Comparison of ENCODE assay signal across 17 mouse cellular contexts in the genomic region with DNA sequence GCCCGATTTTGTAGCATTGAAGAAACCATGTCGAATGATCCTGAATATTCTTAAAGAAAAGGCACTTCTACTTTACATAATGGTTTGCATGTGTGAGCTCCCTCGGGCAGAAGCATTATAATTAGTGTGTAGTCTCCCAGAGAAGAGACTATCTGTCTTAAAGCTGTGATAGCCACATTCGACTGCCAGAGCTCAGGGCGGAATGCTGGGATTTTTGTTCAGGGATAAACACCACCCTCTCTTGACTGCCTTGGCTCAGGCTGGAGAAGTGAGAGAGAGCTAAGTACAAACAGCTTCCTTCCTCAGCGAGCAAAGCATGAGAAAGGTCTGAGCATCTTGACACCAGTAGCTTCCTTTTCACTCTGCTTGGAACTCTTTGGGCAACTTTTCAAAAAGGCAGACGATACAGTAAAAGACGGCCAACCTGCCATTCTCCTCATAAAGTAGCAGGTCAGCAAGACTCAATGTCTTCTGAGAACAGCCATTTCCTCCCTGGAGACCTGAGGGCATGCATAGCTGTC.
DNase-seq lines count a peak whose midpoint lies in the region; ATAC-seq and TF ChIP-seq lines count a peak whose summit lies in the region.
"Had no signal": no experiment of that assay in that cellular context is flagged by ENCODE, and none has a peak within 500 bp of the region (broad histone marks: within the 10 kb centered on the region; RNA-seq: fewer than 3 reads in every experiment).

No protein-coding gene starts in this region.

- no peak for TF ChIP-seq EP300 in liver, postnatal 0 days (IDR thresholded peaks at IDR 0.05; ENCODE audit: low read depth)

- no peak overlapping the region for H3K4me3 ChIP-seq in heart, embryonic 12.5 days
- no peak overlapping the region for H3K4me3 ChIP-seq in liver, postnatal 0 days (ENCODE audit: low read depth, low read length)
- no peak overlapping the region for H3K4me3 ChIP-seq in liver, embryonic 11.5 days (ENCODE audit: low read depth, low read length)
- H3K4me3 ChIP-seq in embryonic facial prominence, embryonic 15.5 days (replicated peaks), result no peak overlapping the region
- H3K4me3 ChIP-seq: erythroblast, embryonic 14.5 days; heart, embryonic 13.5 days; hindbrain, embryonic 12.5 days; liver, embryonic 13.5 days; neural tube, embryonic 13.5 days had no signal

- no peak overlapping the region for H3K27ac ChIP-seq in heart, embryonic 12.5 days (ENCODE audit: poor library complexity, severe bottlenecking)
- H3K27ac ChIP-seq in liver, postnatal 0 days (ENCODE audit: low read depth), result no peak overlapping the region
- no peak overlapping the region for H3K27ac ChIP-seq in liver, embryonic 11.5 days (ENCODE audit: low read depth, low read length)
- peak overlapping the region; percentile 77 for H3K27ac ChIP-seq in embryonic facial prominence, embryonic 15.5 days (replicated peaks)
- H3K27ac ChIP-seq: heart, embryonic 13.5 days; hindbrain, embryonic 12.5 days; liver, embryonic 13.5 days; neural tube, embryonic 13.5 days had no signal

- WGBS in heart, embryonic 12.5 days, result 52% methylated on average over 8 of the region's 8 CpGs
- WGBS in liver, postnatal 0 days (ENCODE audit: insufficient replicate concordance), result 57% methylated on average over 8 of the region's 8 CpGs
- WGBS in liver, embryonic 11.5 days, result 60% methylated on average over 8 of the region's 8 CpGs
- 21% methylated on average over 8 of the region's 8 CpGs for WGBS in embryonic facial prominence, embryonic 15.5 days

- H3K4me2 ChIP-seq in heart, embryonic 12.5 days, result no peak overlapping the region
- H3K4me2 ChIP-seq in liver, postnatal 0 days (ENCODE audit: low read depth, low read length), result 0 out of 2 replicates have a peak overlapping the region, but pooled peaks have one; percentile 3
- no peak overlapping the region for H3K4me2 ChIP-seq in liver, embryonic 11.5 days
- H3K4me2 ChIP-seq in embryonic facial prominence, embryonic 15.5 days (replicated peaks), result peak overlapping the region; percentile 21
- H3K4me2 ChIP-seq: heart, embryonic 13.5 days; hindbrain, embryonic 12.5 days; liver, embryonic 13.5 days; neural tube, embryonic 13.5 days had no signal

- no peaks in the 10 kb centered on the region for H3K27me3 ChIP-seq in heart, embryonic 12.5 days (replicated peaks)
- no peaks in the 10 kb centered on the region for H3K27me3 ChIP-seq in liver, postnatal 0 days (ENCODE audit: insufficient read depth, low read length)
- no peaks in the 10 kb centered on the region for H3K27me3 ChIP-seq in liver, embryonic 11.5 days (replicated peaks; ENCODE audit: control insufficient read depth, insufficient read depth, low read length)
- no peaks in the 10 kb centered on the region for H3K27me3 ChIP-seq in embryonic facial prominence, embryonic 15.5 days
- H3K27me3 ChIP-seq: heart, embryonic 13.5 days; hindbrain, embryonic 12.5 days; liver, embryonic 13.5 days; neural tube, embryonic 13.5 days had no signal

- 0 out of 2 replicates have a peak, but pooled peaks cover 4% of the 10 kb centered on the region for H3K4me1 ChIP-seq in heart, embryonic 12.5 days (replicated peaks)
- no peaks in the 10 kb centered on the region for H3K4me1 ChIP-seq in liver, postnatal 0 days (ENCODE audit: insufficient read depth)
- H3K4me1 ChIP-seq in liver, embryonic 11.5 days (replicated peaks; ENCODE audit: control insufficient read depth, insufficient read depth, low read length), result no peaks in the 10 kb centered on the region
- H3K4me1 ChIP-seq in embryonic facial prominence, embryonic 15.5 days, result peaks cover 12% of the 10 kb centered on the region
- H3K4me1 ChIP-seq: liver, embryonic 13.5 days had no signal

- no peaks in the 10 kb centered on the region for H3K9me3 ChIP-seq in heart, embryonic 12.5 days (replicated peaks)
- H3K9me3 ChIP-seq in liver, postnatal 0 days (ENCODE audit: low read length), result no peaks in the 10 kb centered on the region
- no peaks in the 10 kb centered on the region for H3K9me3 ChIP-seq in liver, embryonic 11.5 days (ENCODE audit: control insufficient read depth, low read length)
- no peaks in the 10 kb centered on the region for H3K9me3 ChIP-seq in embryonic facial prominence, embryonic 15.5 days (replicated peaks)
- H3K9me3 ChIP-seq: G1E; heart, embryonic 13.5 days; hindbrain, embryonic 12.5 days; liver, embryonic 13.5 days; neural tube, embryonic 13.5 days had no signal

- peak; percentile 12 for DNase-seq in heart, postnatal 4 days
- DNase-seq in liver, postnatal 0 days, result no peak
- DNase-seq in liver, embryonic 11.5 days (ENCODE audit: low spot score), result no peak
- peak; percentile 24 for DNase-seq in brain, embryonic 14.5 days (ENCODE audit: low read depth)
- DNase-seq: cerebellum, adult 2 months; gastrocnemius, postnatal 36 days; liver, embryonic 13.5 days; right cerebral cortex, postnatal 4 days had no signal

- TF ChIP-seq CTCF in liver, postnatal 0 days (IDR thresholded peaks at IDR 0.05; ENCODE audit: low read depth), result no peak
- TF ChIP-seq CTCF in brain, embryonic 14.5 days (IDR thresholded peaks at IDR 0.05; ENCODE audit: borderline replicate concordance, extremely low read depth, insufficient read depth, insufficient read length), result no peak

- no peak overlapping the region for H3K9ac ChIP-seq in heart, embryonic 12.5 days
- H3K9ac ChIP-seq in liver, postnatal 0 days (replicated peaks), result no peak overlapping the region
- no peak overlapping the region for H3K9ac ChIP-seq in liver, embryonic 11.5 days (ENCODE audit: low read depth, low read length)
- no peak overlapping the region for H3K9ac ChIP-seq in embryonic facial prominence, embryonic 15.5 days
- H3K9ac ChIP-seq: heart, embryonic 13.5 days; hindbrain, embryonic 12.5 days; liver, embryonic 13.5 days; neural tube, embryonic 13.5 days had no signal

- no peak for TF ChIP-seq POLR2A in brain, embryonic 14.5 days (IDR thresholded peaks at IDR 0.05; ENCODE audit: borderline replicate concordance, extremely low read depth, insufficient read depth, insufficient read length, poor library complexity, severe bottlenecking)

- ATAC-seq in heart, embryonic 12.5 days (ENCODE audit: insufficient number of reproducible peaks, low FRiP score), result no peak
- no peak for ATAC-seq in liver, postnatal 0 days
- no peak for ATAC-seq in liver, embryonic 11.5 days (replicated peaks; ENCODE audit: low FRiP score)
- peak; percentile 78 for ATAC-seq in embryonic facial prominence, embryonic 15.5 days (ENCODE audit: insufficient number of reproducible peaks, low FRiP score, low TSS enrichment, low read depth)
- no peak for ATAC-seq in cerebellum, adult (ENCODE audit: insufficient number of reproducible peaks, low FRiP score, low TSS enrichment)
- ATAC-seq: intestine, postnatal 0 days had no signal

- no peaks in the 10 kb centered on the region for H3K36me3 ChIP-seq in heart, embryonic 12.5 days
- no peaks in the 10 kb centered on the region for H3K36me3 ChIP-seq in liver, postnatal 0 days (replicated peaks; ENCODE audit: insufficient read depth, low read length)
- H3K36me3 ChIP-seq in liver, embryonic 11.5 days (ENCODE audit: control insufficient read depth, insufficient read depth, low read length), result no peaks in the 10 kb centered on the region
- H3K36me3 ChIP-seq in embryonic facial prominence, embryonic 15.5 days, result no peaks in the 10 kb centered on the region
- H3K36me3 ChIP-seq: G1E; heart, embryonic 13.5 days; hindbrain, embryonic 12.5 days; liver, embryonic 13.5 days; neural tube, embryonic 13.5 days had no signal

Comparison
In these comparisons a context has a peak if more than half of its experiments do, and no peak if none do; other contexts are left out.
1. H3K4me2 ChIP-seq: peak in liver, postnatal 0 days (single experiment) and embryonic facial prominence, embryonic 15.5 days (single experiment); none in heart, embryonic 12.5 days (single experiment) and liver, embryonic 11.5 days (single experiment).
2. DNase-seq: peak in heart, postnatal 4 days (single experiment) and brain, embryonic 14.5 days (single experiment); none in liver, postnatal 0 days (single experiment) and liver, embryonic 11.5 days (single experiment).